In the genomic region with DNA sequence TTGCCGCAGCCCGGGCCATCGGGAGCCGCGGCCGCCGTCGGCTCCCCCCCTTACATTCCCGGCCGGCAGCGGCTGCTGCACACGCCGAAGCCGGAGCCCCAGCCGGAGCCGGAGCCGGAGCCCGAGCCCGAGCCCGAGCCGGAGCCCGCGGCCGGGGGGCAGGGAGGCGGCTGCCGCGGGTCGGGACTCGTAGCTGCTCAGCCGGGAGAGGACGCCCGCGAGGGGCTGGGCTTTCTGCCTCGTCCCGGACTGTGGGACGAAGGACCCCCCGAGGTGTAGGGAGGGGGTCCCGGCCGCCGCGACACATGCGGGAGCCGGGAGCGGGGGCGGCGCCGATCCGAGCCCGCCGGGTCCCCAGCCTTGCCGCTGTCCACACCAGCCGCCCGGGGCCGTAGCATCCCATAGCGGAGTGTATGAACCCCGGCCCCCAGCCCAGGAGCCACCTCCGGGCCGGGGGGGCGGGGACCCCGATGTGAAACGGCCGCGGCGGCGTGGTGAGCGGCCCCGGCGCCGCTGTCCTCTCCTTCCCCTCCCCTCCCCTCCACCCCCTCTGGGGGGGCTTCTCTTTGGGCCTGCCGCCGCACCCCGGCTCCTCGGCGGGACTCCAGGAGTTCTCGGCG, we compare ENCODE assay signal across 7 mouse cellular contexts. TPM values are rescaled to one million over a fixed set of nuclear protein-coding genes. Genes with fewer than 3 reads are reported as not detected.
DNase-seq lines count a peak whose midpoint lies in the region; ATAC-seq and TF ChIP-seq lines count a peak whose summit lies in the region.

Gene Fbxw7, plus strand, starts transcription at position 507 of the 620 bp plus-strand sequence.

- H3K36me3 ChIP-seq in thymus, adult 2 months (ENCODE audit: control insufficient read depth, insufficient read depth, low read length) = no peaks in the 10 kb centered on the region
- H3K36me3 ChIP-seq in limb, embryonic 14.5 days (ENCODE audit: control insufficient read depth, insufficient read depth, low read length) = no peaks in the 10 kb centered on the region
- no peaks in the 10 kb centered on the region for H3K36me3 ChIP-seq in neural tube, embryonic 14.5 days (ENCODE audit: control insufficient read depth, insufficient read depth, low read length)

- no peak for TF ChIP-seq CTCF in thymus, adult 2 months (IDR thresholded peaks at IDR 0.05; ENCODE audit: borderline replicate concordance, control insufficient read depth, extremely low read depth, insufficient read depth, low read length, poor library complexity)

- peak; percentile 2 for ATAC-seq in inflammation-experienced regulatory T-cells, adult 6 months
- peak; percentile 56 for ATAC-seq in limb, embryonic 14.5 days (ENCODE audit: low FRiP score, low read depth)
- no peak; the same call in 1 of the 2 replicates for ATAC-seq in neural tube, embryonic 14.5 days (ENCODE audit: low read depth)

- peak within 1 kb of the TSS; percentile 85 for H3K27ac ChIP-seq in thymus, adult 2 months (ENCODE audit: control insufficient read depth, insufficient read depth, low read length)
- peak within 1 kb of the TSS; percentile 64 for H3K27ac ChIP-seq in brown adipose tissue, adult 24 weeks (replicated peaks; ENCODE audit: low read depth, low read length)
- peak within 1 kb of the TSS; percentile 93 for H3K27ac ChIP-seq in limb, embryonic 14.5 days (replicated peaks; ENCODE audit: low read depth, low read length)
- H3K27ac ChIP-seq in neural tube, embryonic 14.5 days (ENCODE audit: low read depth, low read length) = peak within 1 kb of the TSS; percentile 90

- peak within 1 kb of the TSS; percentile 82 for H3K9ac ChIP-seq in limb, embryonic 14.5 days (ENCODE audit: low read depth, low read length, severe bottlenecking)
- H3K9ac ChIP-seq in neural tube, embryonic 14.5 days (replicated peaks; ENCODE audit: low read depth, low read length) = peak within 1 kb of the TSS; percentile 87

- H3K9me3 ChIP-seq in limb, embryonic 14.5 days (ENCODE audit: control insufficient read depth, low read length) = no peaks in the 10 kb centered on the region
- H3K9me3 ChIP-seq in neural tube, embryonic 14.5 days (ENCODE audit: control insufficient read depth, low read length) = no peaks in the 10 kb centered on the region

- intact Hi-C loops in gastrocnemius, postnatal 36 days (cut with DNase I) = no loop called here

- no peaks in the 10 kb centered on the region for H3K27me3 ChIP-seq in thymus, adult 2 months (ENCODE audit: control insufficient read depth, insufficient read depth, low read length)
- H3K27me3 ChIP-seq in limb, embryonic 14.5 days (ENCODE audit: control insufficient read depth, insufficient read depth, low read length) = no peaks in the 10 kb centered on the region
- H3K27me3 ChIP-seq in neural tube, embryonic 14.5 days (ENCODE audit: control insufficient read depth, insufficient read depth, low read length) = no peaks in the 10 kb centered on the region

- H3K4me1 ChIP-seq in thymus, adult 2 months (replicated peaks; ENCODE audit: control insufficient read depth, insufficient read depth, low read length) = peaks cover 6% of the 10 kb centered on the region
- H3K4me1 ChIP-seq in brown adipose tissue, adult 24 weeks (ENCODE audit: control insufficient read depth, insufficient read depth, insufficient read length, low read length) = peaks cover 3% of the 10 kb centered on the region; the same call in 1 of the 2 replicates
- H3K4me1 ChIP-seq in limb, embryonic 14.5 days (ENCODE audit: control insufficient read depth, insufficient read depth, low read length) = peaks cover 13% of the 10 kb centered on the region
- H3K4me1 ChIP-seq in neural tube, embryonic 14.5 days (ENCODE audit: control insufficient read depth, insufficient read depth, low read length) = peaks cover 19% of the 10 kb centered on the region

- TF ChIP-seq POLR2A in thymus, adult 2 months (IDR thresholded peaks at IDR 0.05; ENCODE audit: control insufficient read depth, extremely low read depth, insufficient read depth, low read length, poor library complexity) = no peak
- TF ChIP-seq POLR2A in limb, embryonic 14.5 days (IDR thresholded peaks at IDR 0.05; ENCODE audit: borderline replicate concordance, extremely low read depth, insufficient read depth, insufficient read length) = no peak

- peak within 1 kb of the TSS; percentile 99 for H3K4me2 ChIP-seq in limb, embryonic 14.5 days (replicated peaks; ENCODE audit: low read depth, low read length, severe bottlenecking)
- peak within 1 kb of the TSS; percentile 95 for H3K4me2 ChIP-seq in neural tube, embryonic 14.5 days (ENCODE audit: low read depth, low read length)

- DNase-seq in thymus, adult 2 months = peak; percentile 51
- DNase-seq in thymus, postnatal 4 days = no peak
- no peak for DNase-seq in gastrocnemius, postnatal 36 days
- DNase-seq in limb, embryonic 14.5 days (ENCODE audit: low spot score) = peak; percentile 7

- peak within 1 kb of the TSS; percentile 79 for H3K4me3 ChIP-seq in thymus, adult 2 months (ENCODE audit: control insufficient read depth, insufficient read depth, low read length)
- peak within 1 kb of the TSS; percentile 93 for H3K4me3 ChIP-seq in brown adipose tissue, adult 24 weeks (ENCODE audit: insufficient read depth, low read depth, low read length)
- H3K4me3 ChIP-seq in limb, embryonic 14.5 days (replicated peaks; ENCODE audit: low read length) = peak within 1 kb of the TSS; percentile 94
- H3K4me3 ChIP-seq in neural tube, embryonic 14.5 days (ENCODE audit: low read depth, low read length) = peak within 1 kb of the TSS; percentile 97

- WGBS in thymus, adult 2 months = under 1% methylated on average over 75 of the region's 76 CpGs
- WGBS in limb, embryonic 14.5 days = 0% methylated on average over 23 of the region's 76 CpGs
- under 1% methylated on average over 47 of the region's 76 CpGs for WGBS in neural tube, embryonic 14.5 days

RNA-seq across cellular contexts. Expression of gene Fbxw7, which starts in this region (rescaled TPM):
- polyA plus RNA-seq in thymus, adult 2 months (2012; rRNA removed) = 8.0 and 8.3 TPM in 2 replicates
- polyA plus RNA-seq in brown adipose tissue, adult 24 weeks (2012; ENCODE audit: insufficient read depth, insufficient read length, missing spikeins) = 7.5 and 7.7 TPM in 2 replicates
- total RNA-seq in gastrocnemius, postnatal 36 days (2021) = 10 to 100 TPM; 12.4 to 20.2 TPM
- 10 to 100 TPM; 17.0 to 21.0 (median 17.2) TPM for polyA plus RNA-seq in inflammation-experienced regulatory T-cells, adult 6 months (2017; shearing (Covaris generic))
- 8.6 and 10.6 TPM in 2 replicates for polyA plus RNA-seq in limb, embryonic 14.5 days (2012; rRNA removed)
- polyA plus RNA-seq in limb, embryonic 14.5 days (2014; fragmentation: Nextera tagmentation; extraction: Ambion mirVana) = 11.8 and 13.4 TPM in 2 replicates
- polyA plus RNA-seq in neural tube, embryonic 14.5 days (2014; fragmentation: Nextera tagmentation; extraction: Ambion mirVana) = 45.8 and 62.8 TPM in 2 replicates

Comparison
In these comparisons a context has a peak if more than half of its experiments do, and no peak if none do; other contexts are left out.
1. DNase-seq: peak in thymus, adult 2 months (single experiment) and limb, embryonic 14.5 days (single experiment); none in thymus, postnatal 4 days (single experiment) and gastrocnemius, postnatal 36 days (0 of 2).
2. Peak in every context shown above with its lines, with median percentiles within 50 percentile points of each other: H3K27ac ChIP-seq and H3K4me3 ChIP-seq.